Mouse (Mus musculus) left cerebral cortex, adult 11 months (tissue): ENCODE results near the gene Eml6.

Source experiments
- DNase-seq: peaks from one replicate; pipeline ENCODE4 v3.0.0; 2022; ENCODE audit warnings: low spot score

The Eml6 gene

GRCm38 (mm10) chr11:29748750-29749467 lies 276.9 kb downstream of the Eml6 start:
- no peak for DNase-seq

- no peak for DNase-seq
Measured at GRCm38 (mm10) chr11:29747881-29748280, 278.0 kb downstream of the Eml6 start.

GRCm38 (mm10) chr11:29747365-29747764 lies 278.5 kb downstream of the Eml6 start:
- DNase-seq = no peak

- no peak for DNase-seq
Measured at GRCm38 (mm10) chr11:29746203-29746602, 279.6 kb downstream of the Eml6 start.

GRCm38 (mm10) chr11:29745513-29745912 lies 280.3 kb downstream of the Eml6 start:
- DNase-seq = no peak

- no peak for DNase-seq
Measured at GRCm38 (mm10) chr11:29744760-29745430, 280.9 kb downstream of the Eml6 start.

- no peak for DNase-seq
Measured at GRCm38 (mm10) chr11:29739752-29740151, 286.1 kb downstream of the Eml6 start.

GRCm38 (mm10) chr11:29727901-29728300 lies 297.9 kb downstream of the Eml6 start:
- no peak for DNase-seq

- DNase-seq = no peak
Measured at GRCm38 (mm10) chr11:29725610-29726009, 300.2 kb downstream of the Eml6 start.

- no peak for DNase-seq
Measured at GRCm38 (mm10) chr11:29725167-29725566, 300.7 kb downstream of the Eml6 start.

GRCm38 (mm10) chr11:29724213-29724612 lies 301.6 kb downstream of the Eml6 start:
- no peak for DNase-seq

GRCm38 (mm10) chr11:29719597-29719996 lies 306.2 kb downstream of the Eml6 start:
- no peak for DNase-seq

- DNase-seq = peak; percentile 48
Measured at GRCm38 (mm10) chr11:29718541-29718940, 307.3 kb downstream of the Eml6 start.

- no peak for DNase-seq
Measured at GRCm38 (mm10) chr11:29715499-29715898, 310.3 kb downstream of the Eml6 start.

GRCm38 (mm10) chr11:29714789-29715188 lies 311.0 kb downstream of the Eml6 start:
- peak; percentile 29 for DNase-seq

- DNase-seq = no peak
Measured at GRCm38 (mm10) chr11:29714114-29714513, 311.7 kb downstream of the Eml6 start.

GRCm38 (mm10) chr11:29709512-29709911 lies 316.3 kb downstream of the Eml6 start:
- no peak for DNase-seq

- DNase-seq = no peak
Measured at GRCm38 (mm10) chr11:29706845-29707244, 319.0 kb downstream of the Eml6 start.

GRCm38 (mm10) chr11:29705263-29705662 lies 320.6 kb downstream of the Eml6 start:
- no peak for DNase-seq

GRCm38 (mm10) chr11:29702721-29703120 lies 323.1 kb downstream of the Eml6 start:
- DNase-seq = no peak

- no peak for DNase-seq
Measured at GRCm38 (mm10) chr11:29694754-29695153, 331.1 kb downstream of the Eml6 start.

GRCm38 (mm10) chr11:29693576-29694410 lies 332.0 kb downstream of the Eml6 start:
- DNase-seq = peak; percentile 81
